Mouse (Mus musculus): ENCODE data around the gene Ank3. TPM values are rescaled to one million over a fixed set of nuclear protein-coding genes. Genes with fewer than 3 reads are reported as not detected.
A peak's percentile ranks its signal among the peaks of the same experiment; 100 is the strongest.

The Ank3 gene
- total and polyA plus RNA-seq, 2 experiments from 2014 or later, result 23.4 to 64.7 TPM

DNA sequence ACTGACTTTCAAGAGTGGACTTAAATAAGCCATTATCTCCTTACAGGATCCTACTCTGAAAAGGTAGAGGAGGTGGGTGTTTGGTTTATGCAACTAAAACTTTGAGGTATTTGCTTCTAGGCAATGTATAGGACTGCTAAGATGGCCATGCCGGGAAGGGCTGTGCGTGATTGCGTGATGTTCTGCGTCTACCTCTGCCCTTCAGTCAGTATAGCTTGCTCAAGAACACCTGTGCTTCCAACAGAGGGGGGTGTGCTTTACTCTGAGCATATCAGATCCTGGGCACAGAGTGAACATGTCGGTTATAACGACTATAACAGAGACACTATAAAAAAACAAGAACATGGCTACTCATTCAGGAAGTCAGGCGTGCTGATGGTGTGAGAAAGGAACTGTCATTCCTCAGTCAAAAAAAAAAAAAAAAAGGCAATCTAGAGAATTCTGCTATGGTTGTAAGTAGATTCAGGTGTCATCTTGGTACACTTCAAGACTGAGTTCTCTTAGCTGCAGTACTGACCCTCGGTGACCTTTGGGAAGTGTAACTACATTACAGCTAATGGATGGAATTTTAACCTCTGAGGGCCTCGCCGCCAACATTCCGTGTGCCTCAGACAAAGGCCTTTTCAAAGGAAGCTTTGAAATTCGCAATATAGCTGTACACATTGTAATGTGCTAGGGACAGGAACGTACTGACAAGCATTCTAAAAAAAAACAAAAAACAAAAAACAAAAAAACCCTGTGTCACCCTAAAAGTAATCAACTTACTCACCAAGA is 387.8 kb downstream of the Ank3 start:
- 24% methylated on average over 13 of the region's 13 CpGs for WGBS
- H3K27me3 ChIP-seq (ENCODE audit: control insufficient read depth, insufficient read depth, low read length), result no peaks in the 10 kb centered on the region
- H3K4me2 ChIP-seq (ENCODE audit: low read depth, low read length), result peak overlapping the region; percentile 64
- H3K4me3 ChIP-seq (ENCODE audit: low read depth, low read length), result peak overlapping the region; percentile 46
- H3K27ac ChIP-seq (ENCODE audit: low read depth), result peak overlapping the region; percentile 79
- DNase-seq (ENCODE audit: low spot score) (peak; percentile 54), ATAC-seq (ENCODE audit: insufficient read depth, low read depth) (no peak)
- no peaks in the 10 kb centered on the region for H3K9me3 ChIP-seq (replicated peaks; ENCODE audit: control insufficient read depth, low read length)
- peak overlapping the region; percentile 59; the same call in 1 of the 2 replicates for H3K9ac ChIP-seq (replicated peaks; ENCODE audit: low read depth, low read length)
- H3K36me3 ChIP-seq (replicated peaks; ENCODE audit: control insufficient read depth, insufficient read depth, low read length), result no peaks in the 10 kb centered on the region
- peaks cover 7% of the 10 kb centered on the region; the same call in 1 of the 2 replicates for H3K4me1 ChIP-seq (ENCODE audit: control insufficient read depth, insufficient read depth)
- TF ChIP-seq EP300 (IDR thresholded peaks at IDR 0.05; ENCODE audit: low read depth), result no peak
- TF ChIP-seq CTCF (IDR thresholded peaks at IDR 0.05; ENCODE audit: low read depth), result no peak

DNA sequence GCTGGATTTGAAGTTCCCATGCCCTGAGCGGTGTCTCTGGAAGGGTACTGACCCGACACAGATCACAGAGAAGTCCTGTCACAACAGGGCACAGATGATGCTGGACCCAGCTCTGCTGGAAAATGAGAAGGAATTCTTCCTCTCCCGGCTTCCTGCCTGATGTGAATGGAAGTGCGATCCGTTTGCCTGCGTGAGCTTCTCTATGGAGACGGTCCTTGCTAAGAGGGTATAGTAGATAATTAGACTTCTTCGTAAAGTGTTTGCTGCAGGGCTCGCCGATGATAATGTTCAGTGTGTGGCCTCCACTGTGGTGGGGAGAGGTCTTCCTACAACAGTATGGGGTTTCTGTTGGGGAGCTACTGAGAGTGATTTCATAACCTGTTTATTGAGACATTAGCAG is 388.8 kb downstream of the Ank3 start:
- peaks cover 15% of the 10 kb centered on the region for H3K4me1 ChIP-seq (ENCODE audit: control insufficient read depth, insufficient read depth)
- peak overlapping the region; percentile 46 for H3K4me3 ChIP-seq (ENCODE audit: low read depth, low read length)
- H3K4me2 ChIP-seq (ENCODE audit: low read depth, low read length), result peak overlapping the region; percentile 64
- H3K27me3 ChIP-seq (ENCODE audit: control insufficient read depth, insufficient read depth, low read length), result no peaks in the 10 kb centered on the region
- DNase-seq (ENCODE audit: low spot score) (peak; percentile 26), ATAC-seq (ENCODE audit: insufficient read depth, low read depth) (no peak)
- peak overlapping the region; percentile 79 for H3K27ac ChIP-seq (ENCODE audit: low read depth)
- no peaks in the 10 kb centered on the region for H3K36me3 ChIP-seq (replicated peaks; ENCODE audit: control insufficient read depth, insufficient read depth, low read length)
- H3K9me3 ChIP-seq (replicated peaks; ENCODE audit: control insufficient read depth, low read length), result no peaks in the 10 kb centered on the region
- H3K9ac ChIP-seq (replicated peaks; ENCODE audit: low read depth, low read length), result peak overlapping the region; percentile 59
- 18% methylated on average over 10 of the region's 10 CpGs for WGBS
- TF ChIP-seq CTCF (IDR thresholded peaks at IDR 0.05; ENCODE audit: low read depth) (no peak), EP300 (IDR thresholded peaks at IDR 0.05; ENCODE audit: low read depth) (no peak)

DNA sequence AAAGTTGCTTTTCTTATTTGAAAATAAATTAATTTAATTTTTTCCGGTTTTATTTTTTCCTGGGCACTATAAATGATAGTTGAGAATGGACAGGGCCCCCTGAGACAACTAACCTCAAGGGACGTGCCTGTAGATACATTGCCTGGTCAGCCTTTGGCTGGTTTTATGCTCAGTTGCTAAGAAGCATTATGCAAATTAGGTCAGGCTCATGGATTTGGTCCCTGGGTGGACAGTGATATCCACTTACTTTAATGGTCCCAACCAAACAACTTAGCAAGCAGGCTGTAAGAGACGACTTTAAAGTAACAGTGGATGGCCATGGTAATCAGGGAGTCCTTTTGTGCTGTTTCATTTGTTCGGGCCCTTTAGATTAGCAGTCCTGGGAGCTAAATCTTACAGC is 392.0 kb downstream of the Ank3 start:
- TF ChIP-seq CTCF (IDR thresholded peaks at IDR 0.05; ENCODE audit: low read depth) (no peak), EP300 (IDR thresholded peaks at IDR 0.05; ENCODE audit: low read depth) (no peak)
- no peak for ATAC-seq (ENCODE audit: insufficient read depth, low read depth)
- Histone ChIP-seq H3K4me1 (ENCODE audit: control insufficient read depth, insufficient read depth) (peaks cover 21% of the 10 kb centered on the region), H3K4me2 (ENCODE audit: low read depth, low read length) (no peak overlapping the region), H3K27ac (ENCODE audit: low read depth) (no peak overlapping the region), H3K9ac (replicated peaks; ENCODE audit: low read depth, low read length) (no peak overlapping the region), H3K9me3 (replicated peaks; ENCODE audit: control insufficient read depth, low read length) (no peaks in the 10 kb centered on the region), H3K36me3 (replicated peaks; ENCODE audit: control insufficient read depth, insufficient read depth, low read length) (no peaks in the 10 kb centered on the region), H3K4me3 (ENCODE audit: low read depth, low read length) (no peak overlapping the region), H3K27me3 (ENCODE audit: control insufficient read depth, insufficient read depth, low read length) (no peaks in the 10 kb centered on the region)
- no peak for DNase-seq (ENCODE audit: low spot score)
- WGBS, result 82% methylated on average over 4 of the region's 4 CpGs

DNA sequence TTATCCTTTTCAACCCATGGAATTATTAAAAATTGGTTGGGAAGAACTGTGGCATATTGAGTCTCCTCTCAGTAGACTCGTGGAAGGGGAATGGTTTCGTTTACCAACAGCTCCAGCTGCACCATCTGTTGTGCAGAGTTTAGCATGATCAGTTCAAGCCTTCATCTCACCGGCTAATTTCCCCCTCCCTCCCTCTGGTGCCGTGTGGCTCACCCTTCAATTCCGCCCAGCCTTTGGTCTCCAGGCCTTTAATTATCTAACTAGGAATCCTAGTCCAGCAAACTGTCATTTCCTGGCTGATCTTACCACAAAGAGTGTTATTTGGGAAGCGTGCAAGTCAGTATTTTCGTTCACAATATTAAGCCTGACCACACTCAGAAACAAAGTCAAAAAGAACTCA is 393.4 kb downstream of the Ank3 start:
- Histone ChIP-seq H3K9ac (replicated peaks; ENCODE audit: low read depth, low read length) (no peak overlapping the region), H3K4me2 (ENCODE audit: low read depth, low read length) (no peak overlapping the region; the same call in 1 of the 2 replicates), H3K4me1 (ENCODE audit: control insufficient read depth, insufficient read depth) (peaks cover 28% of the 10 kb centered on the region), H3K27ac (ENCODE audit: low read depth) (peak overlapping the region; percentile 43; the same call in 1 of the 2 replicates), H3K9me3 (replicated peaks; ENCODE audit: control insufficient read depth, low read length) (no peaks in the 10 kb centered on the region), H3K4me3 (ENCODE audit: low read depth, low read length) (no peak overlapping the region), H3K36me3 (replicated peaks; ENCODE audit: control insufficient read depth, insufficient read depth, low read length) (no peaks in the 10 kb centered on the region), H3K27me3 (ENCODE audit: control insufficient read depth, insufficient read depth, low read length) (no peaks in the 10 kb centered on the region)
- DNase-seq (ENCODE audit: low spot score) (no peak), ATAC-seq (ENCODE audit: insufficient read depth, low read depth) (no peak)
- 61% methylated on average over 7 of the region's 7 CpGs for WGBS
- TF ChIP-seq CTCF (IDR thresholded peaks at IDR 0.05; ENCODE audit: low read depth) (no peak), EP300 (IDR thresholded peaks at IDR 0.05; ENCODE audit: low read depth) (no peak)

DNA sequence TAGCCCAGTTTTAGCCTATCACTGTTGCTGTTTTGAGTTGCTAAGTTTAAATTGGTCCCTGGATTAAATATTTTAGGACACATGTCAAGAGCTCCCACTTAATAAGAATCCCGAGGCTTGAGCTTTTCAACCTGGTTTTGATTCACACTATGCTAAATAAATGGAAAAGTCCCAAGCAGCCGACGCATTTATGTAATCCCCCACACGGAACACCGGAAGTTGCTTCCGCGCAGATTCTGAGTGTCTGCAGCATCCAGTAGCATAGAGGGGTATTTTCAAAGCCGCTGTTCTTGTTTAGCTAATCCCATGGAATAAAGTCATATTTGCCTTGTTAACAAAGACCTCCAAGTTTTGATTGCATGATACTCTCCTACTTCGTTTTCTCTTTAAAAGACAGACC is 393.8 kb downstream of the Ank3 start:
- H3K27me3 ChIP-seq (ENCODE audit: control insufficient read depth, insufficient read depth, low read length), result no peaks in the 10 kb centered on the region
- H3K27ac ChIP-seq (ENCODE audit: low read depth), result peak overlapping the region; percentile 43
- DNase-seq (ENCODE audit: low spot score), result no peak
- no peaks in the 10 kb centered on the region for H3K9me3 ChIP-seq (replicated peaks; ENCODE audit: control insufficient read depth, low read length)
- peak overlapping the region; percentile 13 for H3K4me2 ChIP-seq (ENCODE audit: low read depth, low read length)
- H3K9ac ChIP-seq (replicated peaks; ENCODE audit: low read depth, low read length), result no peak overlapping the region
- H3K36me3 ChIP-seq (replicated peaks; ENCODE audit: control insufficient read depth, insufficient read depth, low read length), result no peaks in the 10 kb centered on the region
- 67% methylated on average over 9 of the region's 9 CpGs for WGBS
- no peak overlapping the region for H3K4me3 ChIP-seq (ENCODE audit: low read depth, low read length)
- H3K4me1 ChIP-seq (ENCODE audit: control insufficient read depth, insufficient read depth), result peaks cover 29% of the 10 kb centered on the region
- ATAC-seq (ENCODE audit: insufficient read depth, low read depth), result no peak
- TF ChIP-seq CTCF (IDR thresholded peaks at IDR 0.05; ENCODE audit: low read depth), result no peak
- no peak for TF ChIP-seq EP300 (IDR thresholded peaks at IDR 0.05; ENCODE audit: low read depth)
